Mouse (Mus musculus) adrenal gland, postnatal 14 days (tissue): ENCODE measurements around the gene Pdpk1. TPM values are rescaled to one million over a fixed set of nuclear protein-coding genes. Genes with fewer than 3 reads are reported as not detected.
"Not testable (repeated sequence)": the region's sequence is repeated elsewhere in the genome, so short reads cannot be mapped to it uniquely, and the experiment has no call there.

ENCODE experiments used
- DNase-seq: peaks from one replicate; pipeline ENCODE4 v3.0.0; 2021; ENCODE audit warnings: mixed read lengths
- total RNA-seq: library from RNA; stranded (reverse); gene quantifications from 2 replicates; pipeline ENCODE4 v1.2.3, GENCODE M21; 2021

The Pdpk1 gene
- total RNA-seq, 1 experiment from 2014 or later: 49.1 TPM

- no peak for DNase-seq
These were observed 23.9 kb downstream of the Pdpk1 start for GRCm38 (mm10) chr17:24126801-24127200.

DNA sequence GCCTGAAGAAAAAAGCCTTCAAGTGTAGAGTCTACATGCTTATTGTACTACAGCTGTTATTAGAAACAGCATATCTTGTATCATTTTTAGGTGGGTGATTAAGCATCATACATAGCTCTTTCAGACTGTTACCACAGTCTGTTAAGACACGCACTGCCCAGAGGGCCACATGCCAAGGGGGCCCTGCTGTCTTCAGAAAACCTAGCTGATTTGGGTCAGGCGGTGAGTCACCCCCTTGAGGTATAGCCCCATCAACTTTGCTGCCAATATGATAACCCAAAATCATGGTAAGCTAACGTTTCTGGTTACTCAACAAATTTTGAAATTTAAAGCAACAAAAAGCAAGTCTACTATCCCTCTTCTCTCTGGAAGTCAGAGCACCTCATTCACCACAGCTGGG is 31.3 kb downstream of the Pdpk1 start:
- DNase-seq: no peak

- DNase-seq: no peak
These were observed 37.7 kb downstream of the Pdpk1 start for GRCm38 (mm10) chr17:24113031-24113430.

DNA sequence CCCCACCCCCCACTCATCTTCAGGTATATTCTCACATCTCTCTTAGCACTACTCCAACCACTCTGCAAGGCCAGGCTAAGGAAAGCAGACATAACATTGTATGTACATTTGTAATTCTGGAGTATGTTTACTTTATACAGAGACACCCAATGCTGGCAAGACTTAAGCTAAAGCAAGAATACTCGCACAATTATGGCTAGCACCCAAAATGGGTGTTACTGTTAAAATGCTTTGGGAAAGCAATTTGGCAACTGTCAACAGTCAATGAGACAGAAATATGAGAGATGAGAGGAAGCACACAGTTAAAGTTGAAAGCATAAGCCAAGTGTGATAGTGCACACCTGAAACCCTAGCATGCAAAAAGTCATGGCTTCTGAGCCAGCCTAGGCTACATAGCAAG is 39.5 kb downstream of the Pdpk1 start:
- no peak for DNase-seq

DNA sequence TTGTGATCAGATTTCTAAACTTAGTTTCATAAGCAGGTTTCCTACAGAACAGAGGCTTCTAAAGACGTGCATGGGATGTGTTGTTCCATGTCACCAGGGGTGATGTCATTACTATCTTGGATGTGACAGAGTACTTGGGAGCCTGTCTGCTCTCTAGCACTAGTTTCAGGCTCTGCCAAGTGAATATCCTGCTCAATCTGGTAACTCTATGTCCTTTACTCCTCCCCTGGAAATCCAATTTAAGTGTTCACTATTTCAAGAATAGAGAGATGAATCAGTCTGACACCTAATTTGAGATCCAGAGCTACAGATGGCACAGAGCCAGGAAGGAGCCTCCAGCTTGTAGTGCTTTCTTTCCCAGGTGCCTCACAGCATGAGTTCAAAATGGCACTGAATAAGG is 41.8 kb downstream of the Pdpk1 start:
- DNase-seq: no peak

DNA sequence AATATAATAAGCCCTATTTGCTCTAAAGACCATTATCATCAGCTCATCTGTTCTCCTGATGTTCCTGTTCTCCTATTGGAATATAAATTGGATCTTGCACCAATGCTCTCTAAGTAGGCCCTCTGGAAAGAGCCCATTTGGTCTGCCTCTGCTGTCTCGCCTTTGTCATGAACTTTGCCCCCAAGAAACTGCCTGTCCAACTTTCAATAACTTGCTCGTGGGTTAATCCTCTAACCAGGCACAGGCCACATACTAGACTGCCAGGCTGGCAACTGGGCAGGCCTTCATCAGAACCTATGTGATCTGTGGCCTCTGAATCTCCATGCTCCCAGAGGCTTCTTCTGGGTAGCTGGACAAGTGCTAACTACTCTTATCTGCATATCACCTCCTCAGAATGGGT is 45.6 kb downstream of the Pdpk1 start:
- no peak for DNase-seq

- DNase-seq: no peak
These were observed 52.4 kb downstream of the Pdpk1 start for GRCm38 (mm10) chr17:24098354-24098753.

- no peak for DNase-seq
These were observed 60.1 kb downstream of the Pdpk1 start for GRCm38 (mm10) chr17:24090575-24090974.

DNA sequence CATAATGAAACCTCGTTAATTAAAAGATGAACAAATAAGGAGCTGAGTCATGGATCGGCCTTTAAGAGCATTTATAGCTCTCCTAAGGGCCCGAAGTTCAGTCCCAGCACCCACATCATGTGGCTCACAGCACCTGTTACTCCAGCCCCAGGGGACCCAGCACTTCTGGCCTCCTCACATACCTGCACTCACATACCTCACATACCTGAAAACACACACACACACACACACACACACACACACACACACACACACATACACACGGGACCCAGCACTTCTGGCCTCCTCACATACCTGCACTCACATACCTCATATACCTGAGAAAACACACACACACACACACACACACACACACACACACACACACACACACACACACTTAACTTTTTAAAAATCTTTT is 64.3 kb downstream of the Pdpk1 start:
- not testable (repeated sequence) for DNase-seq

GRCm38 (mm10) chr17:24084593-24084992 is 66.1 kb downstream of the Pdpk1 start:
- no peak for DNase-seq

- DNase-seq: no peak
These were observed 73.6 kb downstream of the Pdpk1 start for GRCm38 (mm10) chr17:24077101-24077500.

- DNase-seq: peak; percentile 97
These were observed 77.6 kb downstream of the Pdpk1 start, which contains the start of gene Kctd5 for GRCm38 (mm10) chr17:24072919-24073696. Gene Kctd5, minus strand, starts transcription at chr17:24073485.

GRCm38 (mm10) chr17:24069531-24069930 is 81.2 kb downstream of the Pdpk1 start:
- DNase-seq: no peak

- no peak for DNase-seq
These were observed 82.5 kb downstream of the Pdpk1 start for GRCm38 (mm10) chr17:24068271-24068670.

GRCm38 (mm10) chr17:24062459-24063155 is 88.1 kb downstream of the Pdpk1 start:
- no peak for DNase-seq

GRCm38 (mm10) chr17:24057730-24058245 is 92.9 kb downstream of the Pdpk1 start:
- no peak for DNase-seq

DNA sequence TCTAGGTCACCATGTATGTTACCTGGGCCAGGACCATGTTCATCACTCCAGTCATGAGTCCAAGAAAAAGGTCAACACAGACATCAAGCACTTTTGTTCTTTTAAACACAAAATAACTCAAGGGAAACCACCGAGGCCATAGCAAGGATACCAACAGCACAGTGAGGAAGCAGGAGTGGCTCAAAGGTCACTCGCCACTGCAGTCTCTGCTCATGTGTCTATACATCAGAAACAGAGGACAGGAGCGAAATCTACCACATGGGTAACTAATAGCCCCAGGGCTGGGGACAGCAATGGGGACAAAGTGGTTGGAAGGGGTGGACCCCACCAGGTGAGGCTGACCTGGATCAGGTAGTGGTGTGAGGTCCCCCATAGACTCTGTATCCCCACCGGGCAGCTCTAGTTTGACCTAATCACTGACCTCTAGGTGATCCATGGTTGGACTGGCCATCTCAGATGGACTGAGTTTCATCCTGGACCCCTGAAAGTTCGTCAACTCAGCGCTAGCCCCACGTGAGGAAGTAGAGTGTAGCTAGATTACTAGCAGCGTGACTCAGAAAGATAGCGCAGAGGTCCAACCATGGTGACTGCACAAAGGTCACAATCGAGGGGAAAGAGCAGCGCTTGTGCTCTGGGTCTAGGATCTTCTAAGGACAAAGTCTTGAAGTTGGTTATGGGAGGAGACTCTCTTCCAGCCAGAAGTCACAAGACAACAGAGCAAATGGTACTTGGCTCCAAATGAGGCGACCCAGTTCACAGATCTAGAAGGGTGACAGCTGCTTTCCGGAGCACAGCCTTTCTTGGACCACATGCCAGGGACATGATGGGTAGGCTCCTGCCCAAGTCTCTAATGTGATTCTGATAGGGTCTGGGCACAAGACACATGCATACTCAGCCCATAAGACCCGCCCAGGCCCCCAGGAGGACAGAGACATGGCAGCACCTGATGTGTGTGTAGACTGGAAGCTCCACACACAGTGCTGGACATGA is 93.8 kb downstream of the Pdpk1 start:
- DNase-seq: no peak

GRCm38 (mm10) chr17:24049008-24049407 is 101.7 kb downstream of the Pdpk1 start:
- DNase-seq: peak; percentile 32

DNA sequence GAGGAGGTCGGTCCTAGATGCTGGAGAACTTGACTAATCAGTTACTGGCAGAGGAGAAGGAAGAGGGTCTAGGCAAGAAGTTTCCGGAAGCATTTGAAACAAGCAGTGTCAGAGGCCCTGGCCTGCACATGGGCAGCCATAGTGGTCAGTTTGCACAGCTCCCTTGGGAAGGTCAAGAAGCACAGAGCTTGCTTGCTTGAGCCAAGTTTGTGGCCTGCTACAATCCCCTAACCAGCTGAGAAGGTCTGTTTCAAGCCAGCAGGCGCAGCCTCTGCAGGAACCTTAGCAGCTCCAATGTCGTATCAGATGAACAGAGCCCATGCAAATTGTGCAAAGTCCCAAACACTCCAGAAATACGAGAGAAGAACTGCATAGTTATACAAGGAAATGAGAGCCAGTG is 102.7 kb downstream of the Pdpk1 start:
- no peak for DNase-seq

GRCm38 (mm10) chr17:24046026-24046425 is 104.7 kb downstream of the Pdpk1 start:
- no peak for DNase-seq

DNA sequence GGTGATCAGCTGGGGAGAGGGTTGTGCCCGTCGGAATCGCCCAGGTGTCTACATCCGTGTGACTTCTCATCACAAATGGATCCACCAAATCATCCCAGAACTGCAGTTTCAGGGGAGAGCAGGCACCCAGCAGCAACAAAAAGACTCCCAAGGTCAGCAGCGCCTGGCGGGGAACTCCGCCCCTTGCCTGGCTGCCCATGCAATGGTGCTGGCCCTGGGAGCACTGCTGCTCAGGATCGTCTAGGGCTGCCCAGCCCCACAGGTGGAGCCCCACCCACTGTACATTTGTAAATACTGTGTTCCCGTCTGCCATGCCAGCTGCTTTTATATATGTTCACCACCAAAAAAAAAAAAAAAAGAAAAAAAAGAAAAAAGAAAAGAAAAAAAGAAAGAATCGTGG is 105.1 kb downstream of the Pdpk1 start:
- peak; percentile 63 for DNase-seq

GRCm38 (mm10) chr17:24044482-24044881 is 106.2 kb downstream of the Pdpk1 start:
- no peak for DNase-seq
